Mouse (Mus musculus): ENCODE results near the gene Tnrc18.
A peak's percentile ranks its signal among the peaks of the same experiment; 100 is the strongest.

Tnrc18 gene

DNA sequence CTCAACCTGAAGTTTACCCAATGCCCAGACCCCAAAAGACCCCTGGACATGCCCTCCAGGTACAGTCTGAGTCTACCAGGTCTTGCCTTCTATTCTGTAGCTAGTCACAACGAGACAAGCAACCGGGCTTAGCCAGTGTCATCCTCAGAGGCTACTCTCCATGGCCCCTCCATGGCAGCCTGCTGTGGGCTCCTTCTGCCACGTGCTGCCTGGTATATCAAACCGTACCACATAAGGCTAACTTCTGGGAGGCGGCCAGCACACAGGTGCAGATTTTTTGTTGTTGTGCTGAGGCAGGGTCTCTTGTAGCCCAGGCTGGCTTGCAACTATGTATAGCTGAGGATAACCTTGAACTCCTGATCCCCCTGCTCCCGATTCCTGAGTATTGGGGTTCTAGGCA lies 101.4 kb downstream of the Tnrc18 start:
- no peak for DNase-seq

DNA sequence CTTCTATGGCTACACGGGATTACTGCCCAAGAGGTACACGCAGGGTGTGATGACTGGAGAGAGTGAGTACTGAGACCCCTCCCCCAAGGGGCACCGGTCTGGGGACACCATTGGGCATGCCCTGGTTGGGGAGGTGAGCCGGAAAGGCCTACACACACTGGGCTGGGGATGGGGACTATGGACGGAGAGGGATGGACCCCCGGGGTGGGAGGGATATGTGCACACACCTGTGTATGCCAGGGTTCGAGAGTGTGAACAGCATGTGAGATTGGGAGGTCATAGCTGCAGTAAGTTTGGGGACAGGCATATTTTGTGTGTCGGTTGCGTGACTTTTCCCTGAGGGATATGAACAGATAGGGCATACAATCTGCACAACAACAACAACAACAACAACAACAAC lies 102.4 kb downstream of the Tnrc18 start:
- DNase-seq: no peak

GRCm38 (mm10) chr5:142713966-142714365 lies 103.5 kb downstream of the Tnrc18 start:
- DNase-seq: no peak

GRCm38 (mm10) chr5:142712373-142712772 lies 105.1 kb downstream of the Tnrc18 start:
- DNase-seq: no peak

- no peak for DNase-seq
Observed at GRCm38 (mm10) chr5:142709436-142709835, 108.0 kb downstream of the Tnrc18 start.

DNA sequence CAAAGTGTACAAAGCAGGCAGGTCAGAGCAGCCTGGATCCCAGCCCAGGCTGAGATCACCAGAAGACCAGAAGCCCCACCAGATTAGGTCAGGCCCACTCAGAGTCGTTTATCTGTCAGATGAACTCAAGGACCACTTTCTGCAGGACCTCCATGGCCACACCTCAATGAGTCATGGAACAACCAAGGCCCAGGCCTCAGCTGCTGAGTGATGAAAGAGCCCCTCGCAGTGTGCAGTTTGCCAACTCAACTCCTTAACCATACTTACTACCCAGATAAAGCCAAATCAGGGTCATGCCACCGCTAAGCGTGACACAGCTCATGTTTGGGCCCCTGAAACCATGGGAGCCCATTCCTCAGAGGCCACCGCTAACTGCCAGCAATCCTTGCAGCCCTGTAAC lies 109.8 kb downstream of the Tnrc18 start:
- DNase-seq: no peak

- peak; percentile 82 for DNase-seq
Observed at GRCm38 (mm10) chr5:142703569-142703968, 113.9 kb downstream of the Tnrc18 start.

GRCm38 (mm10) chr5:142702511-142703138 lies 114.8 kb downstream of the Tnrc18 start:
- DNase-seq: no peak

DNA sequence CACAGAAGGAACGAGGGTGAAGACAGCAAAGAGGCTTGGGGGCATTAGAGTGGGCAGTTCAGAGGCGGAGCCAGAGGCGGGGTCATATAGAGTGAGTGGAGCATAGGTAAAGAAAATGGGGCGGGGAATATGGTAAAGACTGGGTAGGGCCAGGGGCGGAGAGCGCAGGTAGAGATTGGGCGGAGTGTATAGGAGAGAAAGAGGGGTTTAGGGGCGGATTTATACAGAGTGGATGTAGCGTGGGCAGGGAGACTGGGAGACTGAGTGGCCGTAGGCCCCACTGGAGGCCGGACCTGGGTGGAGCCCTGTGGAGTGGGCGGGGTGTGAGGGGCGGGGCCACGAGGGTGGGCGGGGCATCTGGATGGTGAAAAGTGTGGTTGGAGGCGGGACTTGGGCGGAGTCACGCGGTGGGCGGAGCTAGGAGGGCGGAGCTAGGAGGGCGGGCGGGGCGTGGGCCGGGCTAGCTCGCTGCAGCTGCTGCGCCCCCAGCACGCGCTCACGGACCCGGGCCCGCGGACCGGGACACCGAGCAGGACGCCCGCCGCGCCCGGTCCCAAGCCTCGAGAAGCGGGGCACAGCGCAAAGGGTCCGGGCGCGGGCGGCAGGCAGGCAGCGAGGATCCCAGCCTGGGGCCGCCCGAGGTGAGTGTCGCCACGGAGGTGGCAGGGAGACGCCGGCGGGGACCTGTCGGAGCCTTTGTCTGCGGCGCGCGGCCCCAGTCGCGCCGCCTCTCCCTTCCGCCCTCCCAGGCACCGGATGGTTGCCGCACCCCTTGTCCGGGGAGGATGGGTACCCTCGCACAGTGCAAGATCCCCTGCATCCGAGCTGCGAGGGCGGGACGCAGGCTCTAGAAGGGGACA lies 115.6 kb downstream of the Tnrc18 start:
- peak; percentile 72 for DNase-seq

GRCm38 (mm10) chr5:142700842-142701589 lies 116.4 kb downstream of the Tnrc18 start:
- DNase-seq: no peak

GRCm38 (mm10) chr5:142697742-142698141 lies 119.7 kb downstream of the Tnrc18 start:
- DNase-seq: no peak

- DNase-seq: peak; percentile 75
Observed at GRCm38 (mm10) chr5:142696865-142697264, 120.6 kb downstream of the Tnrc18 start.

- no peak for DNase-seq
Observed at GRCm38 (mm10) chr5:142696258-142696657, 121.2 kb downstream of the Tnrc18 start.

DNA sequence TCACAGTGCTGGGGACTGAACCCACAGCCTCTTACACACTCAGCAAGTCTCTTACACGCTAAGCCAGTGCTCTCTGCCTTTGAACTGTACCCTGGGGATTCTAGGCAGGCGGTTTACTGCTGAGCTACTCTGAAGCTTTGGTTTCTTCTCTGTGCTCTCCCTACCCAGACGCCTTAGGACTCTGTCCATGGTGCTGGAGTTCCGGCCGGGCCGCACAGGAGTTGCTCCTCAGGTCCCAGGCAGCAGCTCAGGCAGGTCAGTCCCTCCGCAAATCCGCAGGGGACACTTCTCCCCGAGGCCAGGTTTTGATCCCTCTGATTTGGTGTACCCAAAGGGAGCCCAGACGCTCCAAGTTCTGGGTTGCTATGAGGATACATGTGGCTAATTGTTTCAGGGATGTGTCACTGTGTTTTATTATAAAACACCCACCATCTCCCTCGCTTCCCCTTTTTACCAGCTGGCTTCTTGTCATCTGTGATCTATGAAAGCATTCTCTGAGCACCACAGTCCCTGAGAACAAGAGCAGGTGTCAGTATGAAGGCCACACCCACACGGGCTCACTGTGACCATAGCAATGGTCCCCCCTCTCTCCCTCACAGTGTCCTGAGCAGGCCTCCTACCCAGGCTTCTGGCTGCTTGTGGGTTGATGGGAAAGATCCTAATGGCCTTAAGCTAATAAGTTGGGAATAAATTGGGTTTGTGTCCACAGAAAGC lies 122.7 kb downstream of the Tnrc18 start:
- DNase-seq: no peak

DNA sequence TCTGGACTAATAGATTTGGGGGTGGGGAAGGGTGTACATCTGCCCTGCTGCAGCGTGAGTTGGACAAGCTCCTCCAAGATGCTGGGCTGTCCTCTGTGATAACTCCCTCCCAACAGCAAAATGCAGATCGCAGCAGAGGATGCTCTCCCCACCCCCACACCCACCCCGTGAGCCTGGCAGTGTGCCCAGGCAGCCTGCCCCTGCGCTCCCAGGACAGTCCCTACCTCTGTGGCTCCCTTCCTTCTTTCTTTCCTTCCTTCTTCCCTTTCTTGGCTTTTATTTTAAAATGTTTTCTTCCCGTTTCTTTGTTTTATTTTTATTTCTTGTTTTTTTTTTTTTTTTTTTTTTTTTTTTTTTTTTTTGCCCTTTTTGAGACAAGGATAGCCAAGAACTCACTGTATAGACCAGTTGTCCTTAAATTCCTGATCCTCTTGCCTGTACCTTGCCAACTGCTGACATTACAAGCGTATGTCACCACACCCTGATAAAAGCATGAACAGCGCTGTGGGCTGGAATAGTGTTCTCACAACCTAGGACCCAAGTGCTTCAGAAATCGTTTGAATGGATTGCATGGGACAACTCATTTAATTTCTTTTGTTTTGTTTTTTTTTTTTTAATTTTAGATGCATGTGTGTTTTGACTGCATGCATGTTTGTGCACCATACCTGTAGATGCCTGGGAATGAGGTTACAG lies 123.6 kb downstream of the Tnrc18 start:
- no peak for DNase-seq

GRCm38 (mm10) chr5:142692971-142693737 lies 124.3 kb downstream of the Tnrc18 start:
- no peak for DNase-seq

- peak; percentile 56 for DNase-seq
Observed at GRCm38 (mm10) chr5:142692248-142692647, 125.2 kb downstream of the Tnrc18 start, which contains the start of gene Slc29a4. TSS of gene Slc29a4 (plus strand) at chr5:142692512.

DNA sequence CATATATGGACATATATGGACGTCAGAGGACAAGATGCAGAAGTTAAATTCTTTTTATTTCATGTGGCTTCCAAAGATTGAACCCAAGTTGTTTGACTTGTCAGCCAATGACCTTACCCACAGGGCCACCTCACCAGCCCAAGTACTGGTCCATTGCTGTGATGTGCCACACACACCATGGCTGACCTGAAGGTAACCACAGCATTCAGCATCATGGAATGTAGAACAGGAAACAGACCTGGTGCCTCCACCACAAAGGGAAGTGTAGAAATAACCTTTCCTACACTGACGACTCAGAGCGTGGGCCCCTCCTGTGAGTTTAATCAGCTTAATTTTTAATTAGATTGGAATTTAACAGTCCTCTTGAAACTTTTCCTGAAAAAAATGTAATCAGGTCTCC lies 127.1 kb downstream of the Tnrc18 start:
- DNase-seq: no peak

DNA sequence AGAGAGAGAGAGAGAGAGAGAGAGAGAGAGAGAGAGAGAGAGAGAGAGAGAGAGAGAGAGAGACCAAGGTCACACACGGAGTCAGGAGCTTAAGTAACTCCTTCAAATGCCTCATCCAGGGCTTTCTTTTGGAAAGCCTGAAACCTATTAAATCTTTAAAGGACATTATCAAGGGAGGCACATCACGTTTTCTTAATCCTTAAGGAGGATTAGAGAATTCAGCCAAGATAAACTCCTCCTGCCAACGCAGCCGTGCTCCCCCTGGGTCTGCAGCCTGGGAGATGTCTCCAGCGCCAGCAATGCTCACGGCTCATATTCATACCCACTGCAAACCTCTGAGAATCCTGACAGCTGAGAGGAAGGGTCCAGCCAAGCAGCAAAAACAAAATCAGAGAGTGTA lies 128.6 kb downstream of the Tnrc18 start:
- no peak for DNase-seq

- no peak for DNase-seq
Observed at GRCm38 (mm10) chr5:142682529-142682928, 134.9 kb downstream of the Tnrc18 start.

GRCm38 (mm10) chr5:142681911-142682310 lies 135.6 kb downstream of the Tnrc18 start:
- no peak for DNase-seq

Data from right cerebral cortex, postnatal 14 days (tissue).